Mouse (Mus musculus): ENCODE data around the gene Coa3. TPM values are rescaled to one million over a fixed set of nuclear protein-coding genes. Genes with fewer than 3 reads are reported as not detected.
A peak's percentile ranks its signal among the peaks of the same experiment; 100 is the strongest.

Gene Coa3
- total RNA-seq, 2 experiments from 2014 or later, result 80.2 to 87.2 TPM

GRCm38 (mm10) chr11:101253613-101254389 lies 25.1 kb downstream of the Coa3 start, which contains the start of gene Vps25:
Gene Vps25, plus strand, starts transcription at chr11:101253707.
- intact Hi-C loops (cut with DNase I), result no loop called here
- peak; percentile 80 for DNase-seq

GRCm38 (mm10) chr11:101252941-101253340 lies 26.0 kb downstream of the Coa3 start:
- intact Hi-C loops (cut with DNase I), result no loop called here
- no peak for DNase-seq

- intact Hi-C loops (cut with DNase I), result no loop called here
- DNase-seq, result no peak
These were observed 27.9 kb downstream of the Coa3 start for GRCm38 (mm10) chr11:101251031-101251430.

GRCm38 (mm10) chr11:101248258-101248994 lies 30.5 kb downstream of the Coa3 start:
- intact Hi-C loops (cut with DNase I), result loop anchor here (5.0 kb wide), 1 partner anchor 36 kb away; no protein-coding TSS in a partner anchor
- DNase-seq, result peak; percentile 62

GRCm38 (mm10) chr11:101247521-101248030 lies 31.3 kb downstream of the Coa3 start:
- DNase-seq, result no peak

GRCm38 (mm10) chr11:101246702-101247012 lies 32.3 kb downstream of the Coa3 start:
- DNase-seq, result no peak
- intact Hi-C loops (cut with DNase I), result loop anchor here (5.0 kb wide), 1 partner anchor 34 kb away; no protein-coding TSS in a partner anchor

More at GRCm38 (mm10) chr11:101247521-101248030, 31.3 kb downstream of the Coa3 start:
- intact Hi-C loops (cut with DNase I), result loop anchor here (5.0 kb wide), 1 partner anchor 35 kb away; no protein-coding TSS in a partner anchor

- intact Hi-C loops (cut with DNase I), result loop anchor here (5.0 kb wide), 1 partner anchor 34 kb away; no protein-coding TSS in a partner anchor
- DNase-seq, result peak; percentile 44
These were observed 32.8 kb downstream of the Coa3 start, which contains the start of gene Ramp2 for GRCm38 (mm10) chr11:101245855-101246701. Gene Ramp2, plus strand, starts transcription at chr11:101246028.

GRCm38 (mm10) chr11:101245071-101245470 lies 33.8 kb downstream of the Coa3 start:
- intact Hi-C loops (cut with DNase I), result loop anchor here (5.0 kb wide), 1 partner anchor 33 kb away; no protein-coding TSS in a partner anchor

GRCm38 (mm10) chr11:101238071-101238647 lies 40.8 kb downstream of the Coa3 start:
- peak; percentile 72 for DNase-seq
- intact Hi-C loops (cut with DNase I), result no loop called here

More at GRCm38 (mm10) chr11:101245071-101245470, 33.8 kb downstream of the Coa3 start:
- DNase-seq, result no peak

GRCm38 (mm10) chr11:101236782-101237181 lies 42.1 kb downstream of the Coa3 start:
- intact Hi-C loops (cut with DNase I), result no loop called here

GRCm38 (mm10) chr11:101235429-101235828 lies 43.5 kb downstream of the Coa3 start:
- no peak for DNase-seq
- intact Hi-C loops (cut with DNase I), result no loop called here

More at GRCm38 (mm10) chr11:101236782-101237181, 42.1 kb downstream of the Coa3 start:
- DNase-seq, result no peak

- no peak for DNase-seq
- intact Hi-C loops (cut with DNase I), result no loop called here
These were observed 44.8 kb downstream of the Coa3 start for GRCm38 (mm10) chr11:101234124-101234523.

- intact Hi-C loops (cut with DNase I), result no loop called here
- DNase-seq, result no peak
These were observed 45.7 kb downstream of the Coa3 start for GRCm38 (mm10) chr11:101233240-101233639.

GRCm38 (mm10) chr11:101232010-101232839 lies 46.7 kb downstream of the Coa3 start:
- intact Hi-C loops (cut with DNase I), result no loop called here
- no peak for DNase-seq

GRCm38 (mm10) chr11:101230991-101231871 lies 47.7 kb downstream of the Coa3 start:
- intact Hi-C loops (cut with DNase I), result no loop called here

GRCm38 (mm10) chr11:101230526-101230925 lies 48.4 kb downstream of the Coa3 start:
- no peak for DNase-seq
- intact Hi-C loops (cut with DNase I), result no loop called here

More at GRCm38 (mm10) chr11:101230991-101231871, 47.7 kb downstream of the Coa3 start:
- DNase-seq, result peak; percentile 18

GRCm38 (mm10) chr11:101230061-101230511 lies 48.8 kb downstream of the Coa3 start:
- intact Hi-C loops (cut with DNase I), result no loop called here
- DNase-seq, result peak; percentile 20
